Mouse (Mus musculus) ES-E14 (cell line): ENCODE data around the gene Hnrnpul2.

Experiments
- CHD2 ChIP-seq: IDR thresholded peaks from 2 replicates; pipeline ENCODE4 v1.6.1; 2014; ENCODE audit warnings: mild to moderate bottlenecking, low read depth, low read length, inconsistent platforms
- HCFC1 ChIP-seq: IDR thresholded peaks from 2 replicates; pipeline ENCODE4 v1.6.1; 2012; ENCODE audit warnings: low read length, inconsistent platforms, borderline replicate concordance; ENCODE audit not compliant: insufficient read depth
- MAFK ChIP-seq: IDR thresholded peaks from 2 replicates; pipeline ENCODE4 v1.6.1; 2014; ENCODE audit warnings: mild to moderate bottlenecking, low read depth, low read length, inconsistent platforms; ENCODE audit not compliant: insufficient read depth
- ZC3H11A ChIP-seq: IDR thresholded peaks from 2 replicates; pipeline ENCODE4 v1.6.1; 2012; ENCODE audit warnings: low read depth, mild to moderate bottlenecking, inconsistent platforms, low read length, borderline replicate concordance
- ZNF384 ChIP-seq: IDR thresholded peaks from 2 replicates; pipeline ENCODE4 v1.6.1; 2012; ENCODE audit warnings: low read depth, low read length, inconsistent platforms

DNA sequence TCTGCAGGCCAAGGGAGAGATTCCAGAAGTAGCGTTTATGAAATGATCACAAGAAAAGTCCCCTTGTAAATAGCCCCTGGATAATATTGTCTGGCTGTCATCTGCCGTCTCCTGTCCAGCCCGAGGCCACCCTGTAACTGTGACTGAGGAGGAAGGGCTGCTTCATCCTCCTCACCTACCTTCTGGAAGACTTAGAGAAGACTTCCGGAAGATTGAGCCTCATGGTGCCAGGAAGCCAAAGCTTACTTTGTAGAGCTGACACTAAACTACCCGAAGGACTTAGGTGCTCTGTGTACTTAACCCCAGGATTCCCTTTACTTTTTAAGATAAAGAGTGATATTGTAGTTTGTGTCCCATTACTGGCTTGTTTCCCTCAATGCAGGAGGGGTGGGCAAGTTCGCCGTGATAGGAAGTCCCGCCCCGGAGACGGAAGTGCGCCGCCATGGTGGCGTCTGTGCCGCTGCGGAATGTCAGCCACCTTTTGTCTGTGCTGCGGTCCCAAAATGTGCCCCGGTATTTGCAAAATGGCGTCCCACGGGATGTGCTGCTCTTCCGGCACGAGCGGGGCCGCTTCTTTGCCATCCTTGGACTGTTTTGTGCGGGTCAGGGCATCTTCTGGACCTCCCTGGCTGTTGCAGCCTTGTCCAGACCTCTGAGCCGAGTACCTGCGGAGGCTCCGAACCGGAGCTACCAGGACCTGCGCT lies 49.1 kb upstream of the Hnrnpul2 start, which contains the start of gene Tmem223:
- no peak; the same call in 1 of the 2 replicates for TF ChIP-seq CHD2
- no peak for TF ChIP-seq ZC3H11A
- TF ChIP-seq ZNF384: no peak
- no peak for TF ChIP-seq MAFK
- TF ChIP-seq HCFC1: no peak
